Mouse (Mus musculus): ENCODE data around the gene Grik4.

Grik4 gene

GRCm38 (mm10) chr9:42649872-42650271, 294.4 kb downstream of the Grik4 start:
- DNase-seq = no peak

- no peak for DNase-seq
Observed at GRCm38 (mm10) chr9:42648051-42648450, 296.2 kb downstream of the Grik4 start.

GRCm38 (mm10) chr9:42647596-42647995, 296.7 kb downstream of the Grik4 start:
- no peak for DNase-seq

GRCm38 (mm10) chr9:42646821-42647220, 297.5 kb downstream of the Grik4 start:
- no peak for DNase-seq

GRCm38 (mm10) chr9:42645161-42645560, 299.1 kb downstream of the Grik4 start:
- no peak for DNase-seq

- DNase-seq = no peak
Observed at GRCm38 (mm10) chr9:42642821-42643220, 301.5 kb downstream of the Grik4 start.

GRCm38 (mm10) chr9:42641550-42642117, 302.7 kb downstream of the Grik4 start:
- no peak for DNase-seq

GRCm38 (mm10) chr9:42636446-42636845, 307.8 kb downstream of the Grik4 start:
- peak; percentile 23 for DNase-seq

- no peak for DNase-seq
Observed at GRCm38 (mm10) chr9:42631479-42631878, 312.8 kb downstream of the Grik4 start.

- DNase-seq = no peak
Observed at GRCm38 (mm10) chr9:42627634-42628033, 316.7 kb downstream of the Grik4 start.

GRCm38 (mm10) chr9:42627146-42627545, 317.1 kb downstream of the Grik4 start:
- no peak for DNase-seq

GRCm38 (mm10) chr9:42626226-42626775, 318.0 kb downstream of the Grik4 start:
- no peak for DNase-seq

GRCm38 (mm10) chr9:42614409-42614808, 329.9 kb downstream of the Grik4 start:
- no peak for DNase-seq

GRCm38 (mm10) chr9:42613827-42614226, 330.5 kb downstream of the Grik4 start:
- DNase-seq = no peak

- no peak for DNase-seq
Observed at GRCm38 (mm10) chr9:42612482-42612991, 331.8 kb downstream of the Grik4 start.

GRCm38 (mm10) chr9:42601445-42601844, 342.8 kb downstream of the Grik4 start:
- peak; percentile 25 for DNase-seq

- DNase-seq = no peak
Observed at GRCm38 (mm10) chr9:42597525-42597924, 346.8 kb downstream of the Grik4 start.

- DNase-seq = peak; percentile 46
Observed at GRCm38 (mm10) chr9:42578511-42578910, 365.8 kb downstream of the Grik4 start.

- no peak for DNase-seq
Observed at GRCm38 (mm10) chr9:42578106-42578505, 366.2 kb downstream of the Grik4 start.

- peak; percentile 5 for DNase-seq
Observed at GRCm38 (mm10) chr9:42573616-42574350, 370.5 kb downstream of the Grik4 start.

- peak; percentile 66 for DNase-seq
Observed at GRCm38 (mm10) chr9:42573180-42573579, 371.1 kb downstream of the Grik4 start.

GRCm38 (mm10) chr9:42565921-42566320, 378.4 kb downstream of the Grik4 start:
- no peak for DNase-seq

- no peak for DNase-seq
Observed at GRCm38 (mm10) chr9:42555186-42555585, 389.1 kb downstream of the Grik4 start.

GRCm38 (mm10) chr9:42550116-42550515, 394.2 kb downstream of the Grik4 start:
- peak; percentile 59 for DNase-seq

All from kidney, postnatal 14 days (tissue).